9 mouse cellular contexts compared by ENCODE assay signal in the genomic region with DNA sequence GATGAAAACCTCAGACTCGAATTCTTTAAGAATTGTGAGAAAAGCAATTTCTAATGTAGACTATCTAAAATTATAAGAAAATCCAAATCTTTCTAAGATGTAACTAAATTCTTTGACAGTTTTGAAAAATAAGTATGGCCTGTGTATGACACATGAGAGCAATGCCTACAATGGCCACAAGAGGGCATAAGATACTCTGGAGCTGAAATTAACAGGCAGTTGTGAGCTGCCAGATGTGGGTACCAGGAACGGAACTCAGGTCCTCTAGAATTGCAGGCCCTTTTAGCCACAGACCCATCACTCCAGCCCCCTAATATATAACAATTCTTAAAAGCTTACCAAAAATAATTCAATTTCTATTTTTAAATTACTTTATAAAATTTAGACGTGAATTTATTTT. TPM values are rescaled to one million over a fixed set of nuclear protein-coding genes. Genes with fewer than 3 reads are reported as not detected.
DNase-seq lines count a peak whose midpoint lies in the region; ATAC-seq and TF ChIP-seq lines count a peak whose summit lies in the region.
"Had no signal": no experiment of that assay in that cellular context is flagged by ENCODE, and none has a peak within 500 bp of the region (broad histone marks: within the 10 kb centered on the region; RNA-seq: fewer than 3 reads in every experiment).

No protein-coding gene starts in this region.

- 86% methylated on average over 3 of the region's 3 CpGs for WGBS in embryonic facial prominence, embryonic 11.5 days
- WGBS in embryonic facial prominence, embryonic 10.5 days = 89% methylated on average over 3 of the region's 3 CpGs
- 83% methylated on average over 3 of the region's 3 CpGs for WGBS in liver, adult 2 months
- 90% methylated on average over 3 of the region's 3 CpGs for WGBS in liver, embryonic 11.5 days
- 87% methylated on average over 3 of the region's 3 CpGs for WGBS in lung, adult 2 months

- TF ChIP-seq POLR2A in liver, adult 2 months (IDR thresholded peaks at IDR 0.05; ENCODE audit: extremely low read depth, insufficient read depth, low read length) = no peak
- no peak for TF ChIP-seq POLR2A in lung, adult 2 months (IDR thresholded peaks at IDR 0.05; ENCODE audit: borderline replicate concordance, extremely low read depth, low read depth, low read length)

- H3K27me3 ChIP-seq in embryonic facial prominence, embryonic 11.5 days (ENCODE audit: control insufficient read depth, insufficient read depth, low read length) = no peaks in the 10 kb centered on the region
- H3K27me3 ChIP-seq in embryonic facial prominence, embryonic 10.5 days (replicated peaks; ENCODE audit: low read depth, poor library complexity, severe bottlenecking) = no peaks in the 10 kb centered on the region
- no peaks in the 10 kb centered on the region for H3K27me3 ChIP-seq in liver, adult 2 months (ENCODE audit: control insufficient read depth, insufficient read depth, low read length)
- no peaks in the 10 kb centered on the region for H3K27me3 ChIP-seq in liver, embryonic 11.5 days (replicated peaks; ENCODE audit: control insufficient read depth, insufficient read depth, low read length)
- H3K27me3 ChIP-seq: megakaryocyte, embryonic 14.5 days had no signal

- no peak overlapping the region for H3K4me2 ChIP-seq in embryonic facial prominence, embryonic 11.5 days (ENCODE audit: low read depth, low read length)
- no peak overlapping the region for H3K4me2 ChIP-seq in liver, embryonic 11.5 days

- H3K9ac ChIP-seq in embryonic facial prominence, embryonic 11.5 days (replicated peaks; ENCODE audit: low read length) = no peak overlapping the region
- no peak overlapping the region for H3K9ac ChIP-seq in liver, adult 2 months (ENCODE audit: low read depth, low read length)
- H3K9ac ChIP-seq in liver, embryonic 11.5 days (ENCODE audit: low read depth, low read length) = no peak overlapping the region

- no peaks in the 10 kb centered on the region for H3K36me3 ChIP-seq in embryonic facial prominence, embryonic 11.5 days (replicated peaks; ENCODE audit: control insufficient read depth, insufficient read depth, low read depth, low read length)
- H3K36me3 ChIP-seq in embryonic facial prominence, embryonic 10.5 days (replicated peaks) = no peaks in the 10 kb centered on the region
- no peaks in the 10 kb centered on the region for H3K36me3 ChIP-seq in liver, adult 2 months (ENCODE audit: control insufficient read depth, insufficient read depth, low read length)
- H3K36me3 ChIP-seq in liver, embryonic 11.5 days (ENCODE audit: control insufficient read depth, insufficient read depth, low read length) = no peaks in the 10 kb centered on the region

- peak; percentile 43 for DNase-seq in embryonic facial prominence, embryonic 11.5 days (ENCODE audit: low spot score)
- no peak for DNase-seq in embryonic facial prominence, embryonic 10.5 days (ENCODE audit: low spot score)
- DNase-seq in liver, adult 2 months (ENCODE audit: extremely low read depth, low read depth, low spot score) = peak; percentile 40
- DNase-seq in liver, embryonic 11.5 days (ENCODE audit: low spot score) = no peak
- peak; percentile 39 for DNase-seq in c-Kit-positive CD71-positive TER-119-negative erythroid progenitor cells, embryonic 14.5 days (ENCODE audit: low read depth)
- no peak for DNase-seq in lung, adult 2 months
- DNase-seq in testis, postnatal 10 days (ENCODE audit: low spot score) = peak; percentile 62
- no peak for DNase-seq in right cerebral cortex, postnatal 25 days

- H3K79me2 ChIP-seq in liver, adult 2 months (ENCODE audit: control insufficient read depth, insufficient read depth, low read length) = peaks cover 3% of the 10 kb centered on the region; the same call in 1 of the 2 replicates

- TF ChIP-seq CTCF in liver, adult 2 months (IDR thresholded peaks at IDR 0.05; ENCODE audit: low read depth, low read length) = peak; percentile 35
- TF ChIP-seq CTCF in lung, adult 2 months (IDR thresholded peaks at IDR 0.05; ENCODE audit: insufficient read depth, low read length) = peak; percentile 35

- no peak overlapping the region for H3K27ac ChIP-seq in embryonic facial prominence, embryonic 11.5 days (replicated peaks; ENCODE audit: low read depth, low read length)
- H3K27ac ChIP-seq in embryonic facial prominence, embryonic 10.5 days (replicated peaks) = no peak overlapping the region
- no peak overlapping the region for H3K27ac ChIP-seq in liver, adult 2 months (replicated peaks; ENCODE audit: insufficient read depth, low read depth, low read length)
- H3K27ac ChIP-seq in liver, embryonic 11.5 days (ENCODE audit: low read depth, low read length) = no peak overlapping the region

- ATAC-seq in embryonic facial prominence, embryonic 11.5 days (replicated peaks; ENCODE audit: insufficient number of reproducible peaks, low FRiP score, low TSS enrichment, low read depth) = no peak
- ATAC-seq in liver, embryonic 11.5 days (replicated peaks; ENCODE audit: low FRiP score) = no peak

- H3K4me1 ChIP-seq in embryonic facial prominence, embryonic 11.5 days (ENCODE audit: control insufficient read depth, insufficient read depth, low read length) = no peaks in the 10 kb centered on the region
- peaks cover 9% of the 10 kb centered on the region for H3K4me1 ChIP-seq in embryonic facial prominence, embryonic 10.5 days
- H3K4me1 ChIP-seq in liver, adult 2 months (ENCODE audit: control insufficient read depth, insufficient read depth, low read length) = no peaks in the 10 kb centered on the region
- peaks cover 5% of the 10 kb centered on the region for H3K4me1 ChIP-seq in liver, embryonic 11.5 days (replicated peaks; ENCODE audit: control insufficient read depth, insufficient read depth, low read length)
- no peaks in the 10 kb centered on the region for H3K4me1 ChIP-seq in lung, adult 2 months (ENCODE audit: control insufficient read depth, insufficient read depth, low read length)

- no peak overlapping the region for H3K4me3 ChIP-seq in embryonic facial prominence, embryonic 11.5 days (ENCODE audit: low read depth, low read length)
- H3K4me3 ChIP-seq in embryonic facial prominence, embryonic 10.5 days = no peak overlapping the region
- H3K4me3 ChIP-seq in liver, adult 2 months (ENCODE audit: insufficient read depth, low read depth, low read length) = no peak overlapping the region
- H3K4me3 ChIP-seq in liver, embryonic 11.5 days (ENCODE audit: low read depth, low read length) = no peak overlapping the region
- H3K4me3 ChIP-seq in lung, adult 2 months (replicated peaks; ENCODE audit: extremely low read depth, low read depth, low read length) = no peak overlapping the region
- H3K4me3 ChIP-seq: megakaryocyte, embryonic 14.5 days had no signal

- no peaks in the 10 kb centered on the region for H3K9me3 ChIP-seq in embryonic facial prominence, embryonic 11.5 days (replicated peaks; ENCODE audit: control insufficient read depth, low read length)
- no peaks in the 10 kb centered on the region for H3K9me3 ChIP-seq in embryonic facial prominence, embryonic 10.5 days
- no peaks in the 10 kb centered on the region for H3K9me3 ChIP-seq in liver, embryonic 11.5 days (ENCODE audit: control insufficient read depth, low read length)
- H3K9me3 ChIP-seq: megakaryocyte, embryonic 14.5 days had no signal

RNA-seq across cellular contexts. Expression of gene Bbx, which starts 57.6 kb away (rescaled TPM):
- polyA plus RNA-seq in embryonic facial prominence, embryonic 11.5 days (2014; fragmentation: Nextera tagmentation; extraction: Ambion mirVana) = 30.1 and 33.6 TPM in 2 replicates
- 44.6 and 48.3 TPM in 2 replicates for polyA plus RNA-seq in embryonic facial prominence, embryonic 10.5 days (2016; fragmentation: Nextera tagmentation; extraction: Ambion mirVana)
- total RNA-seq in liver, adult 2 months (2014; rRNA removed) = 8.6 and 9.7 TPM in 2 replicates
- polyA plus RNA-seq in liver, adult 2 months (2012; rRNA removed) = 1.6 and 2.0 TPM in 2 replicates
- polyA plus RNA-seq in liver, embryonic 11.5 days (2014; fragmentation: Nextera tagmentation; extraction: Ambion mirVana) = 19.2 and 19.6 TPM in 2 replicates
- 5.3 and 6.8 TPM in 2 replicates for polyA plus RNA-seq in lung, adult 2 months (2012; rRNA removed)

Comparison
In these comparisons a context has a peak if more than half of its experiments do, and no peak if none do; other contexts are left out.
1. DNase-seq: peak in embryonic facial prominence, embryonic 11.5 days (single experiment), liver, adult 2 months (single experiment), c-Kit-positive CD71-positive TER-119-negative erythroid progenitor cells, embryonic 14.5 days (single experiment) and testis, postnatal 10 days (single experiment); none in embryonic facial prominence, embryonic 10.5 days (single experiment), liver, embryonic 11.5 days (single experiment), lung, adult 2 months (single experiment) and right cerebral cortex, postnatal 25 days (single experiment).